Mouse (Mus musculus): ENCODE results near the gene Kif28. TPM values are rescaled to one million over a fixed set of nuclear protein-coding genes. Genes with fewer than 3 reads are reported as not detected.

Gene Kif28
- not detected in 2 replicates for polyA plus RNA-seq (2015; fragmentation: Nextera tagmentation; extraction: Ambion mirVana)

DNA sequence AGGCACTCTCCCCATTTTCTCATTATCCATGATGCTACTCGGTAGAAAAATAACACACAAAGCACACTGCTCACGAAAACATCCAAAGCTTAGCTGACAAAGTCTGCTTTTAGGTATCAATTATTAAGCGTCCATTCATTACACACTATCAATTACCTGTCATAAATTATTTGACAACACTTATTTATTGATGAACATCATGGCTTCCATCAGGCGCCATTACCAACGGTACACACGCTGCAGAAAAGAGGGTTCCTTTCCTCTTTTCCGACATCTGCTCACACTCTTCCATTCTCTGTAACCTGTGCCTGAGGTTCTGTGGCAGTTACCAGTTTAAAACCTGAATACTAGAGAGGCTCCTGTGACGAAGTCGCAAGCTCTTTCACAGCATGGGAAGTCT lies at the start of gene Kif28:
Kif28 (minus strand) TSS at position 101 of the 400 bp plus-strand sequence.
- Histone ChIP-seq H3K36me3 (ENCODE audit: insufficient read depth, low read length) (peaks cover 36% of the 10 kb centered on the region), H3K27me3 (ENCODE audit: insufficient read depth, low read length) (no peaks in the 10 kb centered on the region), H3K4me1 (replicated peaks; ENCODE audit: insufficient read depth, low read length) (no peaks in the 10 kb centered on the region), H3K4me2 (ENCODE audit: low read length) (no peak within 1 kb of the TSS), H3K4me3 (replicated peaks; ENCODE audit: low read depth, low read length) (no peak within 1 kb of the TSS), H3K9ac (ENCODE audit: low read depth, low read length) (no peak within 1 kb of the TSS), H3K27ac (no peak within 1 kb of the TSS), H3K9me3 (replicated peaks; ENCODE audit: low read length) (no peaks in the 10 kb centered on the region)
- DNase-seq (ENCODE audit: low spot score) (no peak), ATAC-seq (replicated peaks; ENCODE audit: low FRiP score, low read depth) (no peak)
- no peak for TF ChIP-seq CTCF (IDR thresholded peaks at IDR 0.05; ENCODE audit: low read depth)
- 94% methylated on average over 9 of the region's 9 CpGs for WGBS

GRCm38 (mm10) chr1:179787281-179787680 lies 42.2 kb upstream of the Kif28 start:
- Histone ChIP-seq H3K4me1 (replicated peaks; ENCODE audit: insufficient read depth, low read length) (no peaks in the 10 kb centered on the region), H3K36me3 (ENCODE audit: insufficient read depth, low read length) (peaks cover 54% of the 10 kb centered on the region), H3K9me3 (replicated peaks; ENCODE audit: low read length) (no peaks in the 10 kb centered on the region), H3K27ac (no peak overlapping the region), H3K4me3 (replicated peaks; ENCODE audit: low read depth, low read length) (no peak overlapping the region), H3K27me3 (ENCODE audit: insufficient read depth, low read length) (no peaks in the 10 kb centered on the region), H3K4me2 (ENCODE audit: low read length) (no peak overlapping the region), H3K9ac (ENCODE audit: low read depth, low read length) (no peak overlapping the region)
- ATAC-seq (replicated peaks; ENCODE audit: low FRiP score, low read depth) (no peak), DNase-seq (ENCODE audit: low spot score) (no peak)
- TF ChIP-seq CTCF (IDR thresholded peaks at IDR 0.05; ENCODE audit: low read depth) = no peak
- WGBS = 88% methylated on average over 4 of the region's 4 CpGs

DNA sequence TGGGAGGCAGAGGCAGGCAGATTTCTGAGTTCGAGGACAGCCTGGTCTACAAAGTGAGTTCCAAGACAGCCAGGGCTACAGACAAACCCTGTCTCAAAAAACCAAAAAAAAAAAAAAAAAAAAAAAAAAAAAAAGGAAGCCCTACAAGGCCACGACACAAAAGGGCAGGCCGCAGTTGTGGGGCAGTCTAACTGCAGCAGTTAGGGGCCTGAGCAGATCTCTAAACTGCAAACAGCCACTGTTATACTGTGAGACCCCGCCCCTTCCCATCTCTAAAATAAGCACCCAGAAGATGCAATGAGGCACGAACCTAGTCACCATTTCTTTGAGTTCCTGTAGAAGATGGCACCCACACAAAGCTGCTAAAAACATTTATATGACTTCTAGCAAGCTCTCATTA lies 40.4 kb upstream of the Kif28 start:
- DNase-seq (ENCODE audit: low spot score) (no peak), ATAC-seq (replicated peaks; ENCODE audit: low FRiP score, low read depth) (no peak)
- Histone ChIP-seq H3K27me3 (ENCODE audit: insufficient read depth, low read length) (no peaks in the 10 kb centered on the region), H3K27ac (no peak overlapping the region), H3K9me3 (replicated peaks; ENCODE audit: low read length) (no peaks in the 10 kb centered on the region), H3K9ac (ENCODE audit: low read depth, low read length) (no peak overlapping the region), H3K4me2 (ENCODE audit: low read length) (no peak overlapping the region), H3K4me1 (replicated peaks; ENCODE audit: insufficient read depth, low read length) (no peaks in the 10 kb centered on the region), H3K36me3 (ENCODE audit: insufficient read depth, low read length) (peaks cover 58% of the 10 kb centered on the region), H3K4me3 (replicated peaks; ENCODE audit: low read depth, low read length) (no peak overlapping the region)
- no peak for TF ChIP-seq CTCF (IDR thresholded peaks at IDR 0.05; ENCODE audit: low read depth)
- WGBS = 88% methylated on average over 5 of the region's 5 CpGs

DNA sequence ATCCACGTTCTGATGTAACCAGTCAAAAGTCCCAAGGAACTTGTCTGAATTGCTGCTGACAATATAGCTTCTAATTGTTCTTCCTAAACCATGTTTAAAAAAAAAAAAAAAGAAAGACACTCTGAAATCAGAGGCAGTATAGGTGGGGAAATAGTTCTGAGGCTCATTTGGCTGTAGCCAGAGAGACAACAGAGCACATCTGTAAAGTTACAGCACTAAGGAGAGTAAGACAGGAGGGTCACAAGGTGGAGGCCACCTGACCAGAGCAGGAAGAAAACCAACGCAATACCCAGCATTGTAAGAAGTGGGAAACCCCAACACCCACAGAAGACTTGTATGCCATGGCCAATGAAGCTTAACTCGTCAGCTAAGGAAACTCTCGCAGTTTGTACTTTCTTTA lies 39.0 kb upstream of the Kif28 start:
- TF ChIP-seq CTCF (IDR thresholded peaks at IDR 0.05; ENCODE audit: low read depth) = no peak
- 90% methylated on average over 4 of the region's 4 CpGs for WGBS
- H3K4me1 ChIP-seq (replicated peaks; ENCODE audit: insufficient read depth, low read length) = no peaks in the 10 kb centered on the region
- H3K27ac ChIP-seq = no peak overlapping the region
- H3K4me2 ChIP-seq (ENCODE audit: low read length) = no peak overlapping the region
- no peak overlapping the region for H3K4me3 ChIP-seq (replicated peaks; ENCODE audit: low read depth, low read length)
- DNase-seq (ENCODE audit: low spot score) = no peak
- no peak for ATAC-seq (replicated peaks; ENCODE audit: low FRiP score, low read depth)
- peaks cover 63% of the 10 kb centered on the region for H3K36me3 ChIP-seq (ENCODE audit: insufficient read depth, low read length)
- no peaks in the 10 kb centered on the region for H3K27me3 ChIP-seq (ENCODE audit: insufficient read depth, low read length)
- no peaks in the 10 kb centered on the region for H3K9me3 ChIP-seq (replicated peaks; ENCODE audit: low read length)
- no peak overlapping the region for H3K9ac ChIP-seq (ENCODE audit: low read depth, low read length)

DNA sequence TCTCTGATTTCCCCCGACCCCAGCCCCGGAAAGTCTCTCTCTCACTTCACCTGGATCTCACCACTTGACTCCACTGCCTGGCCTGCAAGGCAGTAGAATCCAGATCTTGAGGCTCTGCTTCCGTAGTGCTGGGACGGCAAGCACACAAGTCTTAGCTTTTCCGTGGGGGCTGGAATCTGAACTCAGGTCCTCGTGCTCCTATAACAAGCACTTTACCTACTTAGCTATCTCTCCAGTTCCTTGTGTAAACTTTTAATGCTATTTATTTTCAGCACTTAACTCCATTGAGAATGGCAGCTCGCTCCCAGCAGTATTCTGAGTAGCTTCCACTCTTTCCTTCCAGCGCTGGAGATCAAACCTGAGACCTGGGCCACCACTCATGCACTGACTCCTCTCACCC lies 31.8 kb upstream of the Kif28 start:
- no peak overlapping the region for H3K9ac ChIP-seq (ENCODE audit: low read depth, low read length)
- no peak for DNase-seq (ENCODE audit: low spot score)
- no peak overlapping the region for H3K4me3 ChIP-seq (replicated peaks; ENCODE audit: low read depth, low read length)
- no peaks in the 10 kb centered on the region for H3K9me3 ChIP-seq (replicated peaks; ENCODE audit: low read length)
- no peak for ATAC-seq (replicated peaks; ENCODE audit: low FRiP score, low read depth)
- no peaks in the 10 kb centered on the region for H3K27me3 ChIP-seq (ENCODE audit: insufficient read depth, low read length)
- 97% methylated on average over 8 of the region's 8 CpGs for WGBS
- no peaks in the 10 kb centered on the region for H3K4me1 ChIP-seq (replicated peaks; ENCODE audit: insufficient read depth, low read length)
- H3K4me2 ChIP-seq (ENCODE audit: low read length) = no peak overlapping the region
- H3K27ac ChIP-seq = no peak overlapping the region
- H3K36me3 ChIP-seq (ENCODE audit: insufficient read depth, low read length) = peaks cover 64% of the 10 kb centered on the region
- no peak for TF ChIP-seq CTCF (IDR thresholded peaks at IDR 0.05; ENCODE audit: low read depth)

- Histone ChIP-seq H3K9me3 (replicated peaks; ENCODE audit: low read length) (no peaks in the 10 kb centered on the region), H3K4me2 (ENCODE audit: low read length) (no peak overlapping the region), H3K4me3 (replicated peaks; ENCODE audit: low read depth, low read length) (no peak overlapping the region), H3K4me1 (replicated peaks; ENCODE audit: insufficient read depth, low read length) (no peaks in the 10 kb centered on the region), H3K36me3 (ENCODE audit: insufficient read depth, low read length) (peaks cover 54% of the 10 kb centered on the region), H3K9ac (ENCODE audit: low read depth, low read length) (no peak overlapping the region), H3K27ac (no peak overlapping the region), H3K27me3 (ENCODE audit: insufficient read depth, low read length) (no peaks in the 10 kb centered on the region)
- 89% methylated on average over 4 of the region's 4 CpGs for WGBS
- DNase-seq (ENCODE audit: low spot score) (no peak), ATAC-seq (replicated peaks; ENCODE audit: low FRiP score, low read depth) (no peak)
- TF ChIP-seq CTCF (IDR thresholded peaks at IDR 0.05; ENCODE audit: low read depth) = no peak
Measured at GRCm38 (mm10) chr1:179760553-179760952, 15.5 kb upstream of the Kif28 start.

DNA sequence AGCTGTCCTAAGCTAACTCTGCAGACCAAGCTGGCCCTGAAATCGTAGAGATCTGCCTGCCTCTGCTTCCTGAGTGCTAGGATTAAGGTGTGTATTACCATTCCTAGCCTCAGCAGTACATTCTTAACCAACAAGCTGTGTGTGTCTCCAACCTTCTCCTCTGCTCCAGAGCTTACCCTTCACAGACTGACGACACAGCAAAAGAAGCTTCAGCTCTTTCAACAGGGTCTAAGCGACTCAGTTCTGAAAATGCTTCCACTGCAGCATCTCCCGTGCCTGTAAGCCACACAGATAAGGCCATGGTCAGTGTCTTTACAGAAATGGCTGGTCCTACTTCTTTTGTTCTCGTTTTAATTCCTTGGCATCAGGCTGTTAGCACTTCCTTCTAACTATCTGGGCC lies 15.0 kb upstream of the Kif28 start:
- ATAC-seq (replicated peaks; ENCODE audit: low FRiP score, low read depth) (no peak), DNase-seq (ENCODE audit: low spot score) (no peak)
- Histone ChIP-seq H3K4me1 (replicated peaks; ENCODE audit: insufficient read depth, low read length) (no peaks in the 10 kb centered on the region), H3K9me3 (replicated peaks; ENCODE audit: low read length) (no peaks in the 10 kb centered on the region), H3K4me3 (replicated peaks; ENCODE audit: low read depth, low read length) (no peak overlapping the region), H3K9ac (ENCODE audit: low read depth, low read length) (no peak overlapping the region), H3K4me2 (ENCODE audit: low read length) (no peak overlapping the region), H3K36me3 (ENCODE audit: insufficient read depth, low read length) (peaks cover 54% of the 10 kb centered on the region), H3K27me3 (ENCODE audit: insufficient read depth, low read length) (no peaks in the 10 kb centered on the region), H3K27ac (no peak overlapping the region)
- no peak for TF ChIP-seq CTCF (IDR thresholded peaks at IDR 0.05; ENCODE audit: low read depth)
- whole genome bisulfite sequencing = 96% methylated on average over 5 of the region's 5 CpGs
